ENCODE assay signal across 13 mouse cellular contexts in genomic region chr6:17979361-17979760, GRCm38 (mm10).
"Had no signal": no experiment of that assay in that cellular context is flagged by ENCODE, and none has a peak within 500 bp of the region (broad histone marks: within the 10 kb centered on the region; RNA-seq: fewer than 3 reads in every experiment).

No protein-coding gene starts in this region.

- DNase-seq: lung, adult 18-20 months; lung, embryonic 14.5 days; lung, postnatal 10 days; lung, postnatal 4 days; right cerebral cortex, postnatal 14 days; thymus, adult 2 months; thymus, postnatal 25 days; thymus, postnatal 4 days had no signal

- H3K27me3 ChIP-seq: midbrain, embryonic 13.5 days; midbrain, embryonic 15.5 days; neural tube, embryonic 12.5 days; stomach, embryonic 15.5 days had no signal

- H3K4me3 ChIP-seq: midbrain, embryonic 10.5 days; midbrain, embryonic 13.5 days; midbrain, embryonic 15.5 days; neural tube, embryonic 12.5 days; stomach, embryonic 15.5 days had no signal

- H3K36me3 ChIP-seq: midbrain, embryonic 10.5 days; midbrain, embryonic 13.5 days; midbrain, embryonic 15.5 days; neural tube, embryonic 12.5 days; stomach, embryonic 15.5 days had no signal

- H3K4me2 ChIP-seq: lung, embryonic 14.5 days; midbrain, embryonic 13.5 days; midbrain, embryonic 15.5 days; neural tube, embryonic 12.5 days; stomach, embryonic 15.5 days had no signal
